Mouse (Mus musculus) bone marrow, adult 2 months (tissue): ENCODE data around the gene Pla2g15.
A peak's percentile ranks its signal among the peaks of the same experiment; 100 is the strongest.

ENCODE experiments used
- CTCF ChIP-seq: fragments of 200-500 bp; IDR thresholded peaks from 2 replicates; pipeline ENCODE4 v1.5.1; 2011; ENCODE audit warnings: low read length, control low read depth; ENCODE audit not compliant: control insufficient read depth, insufficient read depth
- POLR2A ChIP-seq: fragments of 200-500 bp; IDR thresholded peaks from 2 replicates; pipeline ENCODE4 v1.6.1; 2011; ENCODE audit warnings: low read depth, mild to moderate bottlenecking, control low read depth, low read length, borderline replicate concordance; ENCODE audit not compliant: control insufficient read depth

- TF ChIP-seq POLR2A (0 out of 2 replicates have a peak, but pooled peaks have one; percentile 17), CTCF (no peak)
Observed at GRCm38 (mm10) chr8:106136156-106137130, 13.8 kb upstream of the Pla2g15 start, which contains the start of gene Esrp2.
